Mouse (Mus musculus) lung, postnatal 14 days (tissue): ENCODE measurements around the gene Pde6d.
"Not testable (repeated sequence)": the region's sequence is repeated elsewhere in the genome, so short reads cannot be mapped to it uniquely, and the experiment has no call there.

Source experiments
- DNase-seq: peaks from one replicate; pipeline ENCODE4 v3.0.0; 2021

Gene Pde6d

DNA sequence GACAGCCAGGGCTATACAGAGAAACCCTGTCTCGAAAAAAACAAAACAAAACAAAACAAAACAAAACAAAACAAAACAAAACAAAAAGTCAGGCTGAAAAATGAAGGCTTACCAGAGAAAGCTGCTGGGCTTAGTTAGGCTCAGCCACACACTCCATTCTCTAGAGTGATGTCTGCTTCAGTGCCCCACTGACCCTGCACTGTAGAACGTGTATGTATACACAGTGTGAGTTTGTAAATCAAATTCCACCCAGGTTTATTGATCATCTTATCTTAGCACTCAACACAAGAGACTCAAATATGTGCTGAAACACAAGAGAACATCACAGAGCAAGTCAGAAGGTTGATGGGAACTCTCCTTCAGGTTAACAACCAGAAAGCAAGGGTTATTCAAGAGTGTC is 14.0 kb downstream of the Pde6d start:
- no peak for DNase-seq

DNA sequence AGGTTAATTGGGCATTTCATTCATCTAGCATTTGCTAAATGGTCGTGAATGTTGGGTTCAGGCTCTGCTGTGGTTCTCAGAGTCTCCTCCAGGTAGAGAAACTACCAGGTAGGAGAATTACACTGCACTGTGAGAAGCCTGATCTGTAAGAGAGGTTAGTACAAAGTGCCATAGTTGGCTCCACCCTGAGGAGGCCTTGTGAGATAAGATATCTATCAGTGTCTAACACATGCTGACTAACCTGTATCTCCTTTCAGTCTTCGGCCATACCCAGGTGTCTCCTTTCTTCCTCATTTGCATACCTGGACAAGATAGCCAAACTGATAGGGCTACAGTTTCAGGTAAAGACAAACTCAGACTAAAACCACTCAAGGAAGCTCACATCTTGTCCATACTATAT is 19.8 kb downstream of the Pde6d start:
- no peak for DNase-seq

- no peak for DNase-seq
These were observed 23.2 kb downstream of the Pde6d start for GRCm38 (mm10) chr1:86559232-86559631.

DNA sequence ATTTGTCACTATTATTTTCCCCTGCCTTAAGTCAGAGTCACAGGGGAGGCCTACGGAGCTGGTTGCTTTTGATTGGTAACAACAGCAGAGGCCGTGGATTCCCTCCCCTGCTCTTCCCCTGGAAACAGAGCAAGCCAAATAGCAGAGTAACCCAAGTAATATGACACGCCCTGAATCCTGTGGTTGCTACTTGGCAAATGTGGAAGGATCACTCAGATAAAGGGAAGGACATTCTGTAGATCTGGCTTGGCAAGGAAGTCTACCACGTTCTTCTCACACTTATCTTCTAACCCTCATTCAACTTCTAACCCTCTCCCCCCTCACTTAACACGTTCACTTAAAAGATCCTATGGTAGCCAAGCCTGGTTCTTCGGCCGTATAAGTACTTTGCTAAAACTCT is 24.6 kb downstream of the Pde6d start:
- DNase-seq: no peak

DNA sequence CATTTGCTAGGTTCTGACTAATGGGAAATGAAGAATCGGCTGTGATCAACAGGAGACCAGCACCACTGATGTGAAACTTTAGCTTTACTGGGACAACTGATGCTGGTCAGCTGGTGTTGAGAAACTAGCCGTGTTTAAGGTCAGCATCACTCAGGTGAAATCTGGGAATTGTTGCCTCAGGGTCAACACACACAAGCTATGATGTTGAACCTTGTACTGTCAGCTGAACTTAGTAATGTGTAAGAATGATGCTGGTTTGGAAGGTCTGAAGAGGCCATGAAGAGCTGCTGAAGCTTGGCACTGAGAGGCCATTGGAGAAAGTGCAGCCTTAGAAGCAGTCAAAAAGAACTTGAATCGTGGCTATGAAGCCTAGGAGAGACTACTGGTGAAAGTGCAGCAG is 26.8 kb downstream of the Pde6d start:
- no peak for DNase-seq

DNA sequence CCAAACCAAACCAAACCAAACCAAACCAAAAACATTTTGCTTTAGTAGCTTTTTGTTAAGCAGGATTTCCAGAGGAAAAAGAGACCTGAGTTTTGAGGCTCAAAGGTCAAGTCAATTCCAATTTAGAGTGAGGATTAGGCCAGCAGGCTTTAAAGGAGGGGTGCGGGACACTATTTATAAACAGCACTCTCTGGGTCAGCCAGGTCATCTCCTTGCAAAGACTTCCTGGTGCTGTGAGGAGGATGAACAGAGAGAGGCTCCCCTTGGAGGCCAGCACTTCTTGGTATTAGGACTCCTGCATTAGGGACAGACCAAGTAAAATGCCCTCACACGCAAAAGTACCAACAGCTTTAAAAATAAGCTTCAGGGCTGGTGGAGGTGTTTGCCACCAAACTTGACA is 30.6 kb downstream of the Pde6d start:
- DNase-seq: no peak

GRCm38 (mm10) chr1:86551299-86551698 is 31.1 kb downstream of the Pde6d start:
- no peak for DNase-seq

DNA sequence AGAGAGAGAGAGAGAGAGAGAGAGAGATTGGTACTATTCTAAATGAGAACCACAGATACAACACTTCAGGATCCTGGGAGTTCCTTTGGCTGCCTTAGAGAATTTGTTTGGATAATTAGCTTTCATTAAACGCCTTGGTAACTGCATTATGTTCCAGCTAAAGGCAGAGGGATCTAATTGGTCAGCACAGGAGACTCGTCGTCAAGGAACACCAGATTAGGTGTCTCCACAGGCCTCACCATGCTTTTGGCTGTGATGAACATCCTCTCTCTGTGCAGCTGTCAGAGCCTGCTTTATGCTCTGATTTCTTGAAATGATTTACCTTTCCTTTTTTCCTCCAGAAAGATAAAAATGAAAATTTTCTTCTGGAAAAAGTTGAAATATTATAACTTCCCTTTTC is 35.6 kb downstream of the Pde6d start:
- DNase-seq: no peak

DNA sequence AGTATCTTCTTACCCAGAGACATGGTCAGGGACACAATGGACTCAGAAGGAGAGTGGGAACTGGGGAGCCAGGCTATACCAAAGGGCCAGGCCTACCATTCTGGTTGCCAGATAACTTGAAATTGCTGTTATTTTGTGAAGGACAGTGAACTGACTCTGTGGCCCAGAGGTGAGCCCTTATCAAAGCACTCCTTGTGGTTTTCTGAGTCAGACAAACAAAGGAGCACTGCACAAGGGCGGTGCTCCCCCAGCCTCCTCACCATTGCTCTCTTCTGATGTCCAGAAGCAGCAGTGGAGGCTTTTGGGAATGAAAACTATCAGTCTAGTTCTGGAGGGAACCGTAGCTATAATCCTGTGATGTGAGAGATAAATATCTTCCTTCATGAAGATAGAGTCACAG is 39.8 kb downstream of the Pde6d start:
- no peak for DNase-seq

DNA sequence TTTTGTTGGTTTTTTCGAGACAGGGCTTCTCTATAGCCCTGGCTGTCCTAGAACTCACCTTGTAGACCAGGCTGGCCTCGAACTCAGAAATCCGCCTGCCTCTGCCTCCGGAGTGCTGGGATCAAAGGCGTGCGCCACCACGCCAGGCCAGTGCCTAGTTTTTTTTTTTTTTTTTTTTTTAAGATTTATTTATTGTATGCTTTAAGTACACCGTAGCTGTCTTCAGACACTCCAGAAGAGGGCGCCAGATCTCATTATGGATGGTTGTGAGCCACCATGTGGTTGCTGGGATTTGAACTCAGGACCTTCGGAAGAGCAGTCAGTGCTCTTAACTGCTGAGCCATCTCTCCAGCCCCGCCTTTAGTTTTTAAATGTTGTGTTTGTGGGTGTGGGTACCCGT is 42.8 kb downstream of the Pde6d start:
- DNase-seq: not testable (repeated sequence)

GRCm38 (mm10) chr1:86538383-86538782 is 44.0 kb downstream of the Pde6d start:
- DNase-seq: no peak

DNA sequence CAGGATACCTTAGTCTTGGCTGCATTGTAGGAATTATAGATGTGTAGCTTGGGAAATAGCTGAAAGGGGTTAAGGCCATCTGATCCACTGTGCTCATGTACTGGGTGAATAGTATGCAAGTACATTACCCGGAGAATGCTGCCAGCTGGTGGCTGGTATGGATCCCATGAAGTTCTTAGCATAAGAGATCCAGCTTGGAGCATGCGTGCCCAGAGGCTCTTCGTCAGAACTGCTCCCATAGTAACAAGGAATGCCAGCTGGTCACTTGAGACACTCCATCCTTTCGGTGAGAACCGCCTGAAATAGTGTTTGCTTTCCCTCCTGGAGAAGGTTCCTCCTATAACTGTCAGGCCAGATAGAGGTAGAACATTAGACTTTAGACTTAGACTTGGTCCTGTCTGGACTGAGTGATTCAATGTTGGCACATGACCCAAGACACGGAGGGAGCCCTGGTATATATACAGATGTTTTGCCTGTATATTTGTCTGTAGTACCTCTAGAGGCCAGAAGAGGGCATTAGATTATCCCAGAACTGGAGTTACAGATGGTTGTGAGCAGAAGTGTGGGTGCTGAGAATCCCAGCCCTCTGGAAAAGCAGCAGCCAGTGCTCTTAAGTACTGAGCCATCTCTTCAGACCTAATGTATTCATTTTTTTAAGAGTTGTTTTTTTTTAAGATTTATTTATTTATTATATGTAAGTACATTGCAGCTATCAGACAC is 48.9 kb downstream of the Pde6d start:
- no peak for DNase-seq

GRCm38 (mm10) chr1:86532362-86533051 is 49.9 kb downstream of the Pde6d start:
- peak; percentile 99 for DNase-seq

DNA sequence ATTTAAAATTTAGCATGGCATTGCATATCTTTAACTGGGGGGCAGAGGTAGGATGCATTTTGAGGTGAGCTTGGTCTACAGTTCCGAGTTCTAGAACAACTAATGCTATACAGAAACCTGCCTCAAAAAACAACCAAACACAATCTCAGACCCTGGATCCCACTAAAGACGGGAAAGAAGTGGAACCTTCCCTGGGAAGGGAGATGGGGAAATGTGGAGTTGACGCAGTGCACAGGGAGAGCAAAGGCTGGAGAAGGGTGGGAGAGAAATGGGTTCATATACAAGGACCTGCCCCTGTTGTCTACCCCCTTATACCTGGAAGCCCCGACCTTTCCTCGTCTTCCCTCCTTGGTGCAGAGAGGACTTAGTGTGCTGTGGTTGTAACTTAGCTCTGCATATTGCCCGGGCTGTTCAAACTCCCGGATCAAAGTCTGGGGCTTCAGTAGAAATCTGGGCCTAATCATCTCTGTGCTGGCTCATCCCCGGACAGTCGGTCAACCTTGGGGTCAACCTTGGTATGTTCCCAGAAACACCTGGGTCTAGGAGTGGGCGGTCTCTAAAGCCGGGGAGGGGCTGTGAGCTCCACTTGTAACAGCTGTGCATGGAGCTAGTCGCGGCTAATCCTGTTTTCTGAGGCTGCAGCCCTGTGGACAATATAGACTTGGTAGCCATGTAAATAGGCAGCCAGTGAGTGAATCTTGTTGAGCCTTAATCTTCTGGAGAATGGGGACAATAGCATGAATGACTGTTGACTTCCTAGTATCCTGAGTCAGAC is 50.7 kb downstream of the Pde6d start:
- DNase-seq: no peak

GRCm38 (mm10) chr1:86530871-86531546 is 51.4 kb downstream of the Pde6d start:
- no peak for DNase-seq

DNA sequence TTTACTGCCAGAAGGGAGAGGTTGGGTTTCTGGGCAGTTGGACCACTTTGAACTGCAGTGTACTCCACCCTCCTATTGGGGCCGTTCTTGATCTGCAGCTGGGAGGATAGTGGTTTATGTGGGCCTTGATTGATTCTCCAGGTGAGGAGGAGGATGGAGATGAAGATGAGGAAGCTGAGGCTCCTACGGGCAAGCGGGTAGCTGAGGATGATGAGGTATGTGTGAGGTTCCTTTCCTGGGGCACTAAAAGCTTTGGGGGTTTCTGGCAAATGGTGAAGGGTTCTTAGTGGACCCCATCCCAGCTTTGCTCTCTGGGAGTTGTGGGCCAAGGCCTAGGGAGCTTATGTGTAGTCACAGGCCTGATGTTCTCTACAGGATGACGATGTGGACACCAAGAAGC is 52.8 kb downstream of the Pde6d start:
- DNase-seq: no peak

DNA sequence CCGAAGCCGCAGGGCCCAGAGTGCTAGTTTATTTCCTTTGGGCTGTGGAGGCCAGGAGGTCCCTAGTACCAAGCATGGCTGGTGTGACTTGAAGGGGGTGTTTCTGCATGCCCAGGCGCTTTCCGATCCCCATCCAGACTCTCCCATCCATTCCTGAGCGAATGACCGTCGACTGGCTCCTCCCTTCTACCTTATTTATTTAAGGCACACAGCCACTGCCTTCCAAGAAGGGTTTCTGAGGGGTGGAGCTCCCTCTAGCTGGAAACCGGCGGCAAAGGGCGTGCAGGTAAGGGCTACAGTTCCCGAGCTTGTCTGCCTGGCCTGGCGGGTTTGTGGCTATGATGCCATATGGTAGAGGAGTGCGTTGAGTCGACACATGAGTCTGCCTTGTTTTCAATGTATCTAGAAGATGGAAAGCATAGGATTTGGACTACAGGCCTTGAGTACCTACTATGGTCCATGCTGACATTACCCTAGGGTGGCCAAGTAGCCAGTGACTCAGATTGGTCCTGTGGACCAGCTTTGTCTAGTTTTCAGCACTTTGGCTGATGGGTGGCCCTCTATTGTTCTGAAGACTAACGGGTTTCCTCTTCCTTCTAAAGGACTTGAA is 53.8 kb downstream of the Pde6d start:
- DNase-seq: peak; percentile 68

GRCm38 (mm10) chr1:86527599-86528486 is 54.6 kb downstream of the Pde6d start:
- peak; percentile 93 for DNase-seq

DNA sequence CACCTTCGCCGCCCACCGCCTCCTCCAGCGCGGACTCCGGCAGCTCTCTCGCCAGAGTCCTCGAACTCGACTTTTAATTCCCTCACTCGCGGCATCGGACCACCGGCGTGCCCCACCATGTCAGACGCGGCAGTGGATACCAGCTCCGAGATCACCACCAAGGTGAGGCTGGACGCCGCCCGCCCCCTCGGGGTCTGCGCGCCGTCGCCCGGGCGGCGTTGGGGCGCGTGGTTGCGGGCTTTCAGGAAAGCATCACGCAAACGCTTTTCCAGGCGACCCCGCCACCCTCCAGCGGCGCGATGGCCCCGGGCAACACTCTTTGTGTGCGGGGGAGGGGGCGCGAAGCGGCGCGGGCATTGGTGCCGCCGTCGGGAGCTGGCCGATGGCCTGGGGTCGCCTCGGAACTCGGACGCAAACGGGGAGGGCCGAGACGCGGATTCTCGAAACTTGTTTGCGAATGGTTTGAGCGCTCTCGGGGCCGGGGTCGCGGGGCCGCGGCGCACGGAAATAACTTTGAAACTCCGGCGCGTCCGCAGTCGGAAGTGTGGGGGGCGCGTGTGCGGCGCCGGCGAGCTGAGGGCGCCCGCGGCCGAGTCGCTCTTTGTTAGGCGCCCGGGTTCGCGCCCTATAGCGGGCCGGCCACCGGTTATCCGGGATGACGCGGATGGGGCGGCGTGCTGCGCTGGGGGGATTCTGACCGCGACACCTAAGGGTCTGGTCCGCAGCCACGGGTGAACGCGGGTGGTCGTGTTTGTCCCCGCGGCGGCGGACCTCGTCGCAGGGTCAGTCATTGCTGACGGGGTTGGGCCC is 55.4 kb downstream of the Pde6d start:
- DNase-seq: peak; percentile 47

GRCm38 (mm10) chr1:86526116-86526788 is 56.2 kb downstream of the Pde6d start, which contains the start of gene Ptma:
Ptma (plus strand) TSS chr1:86526726.
- DNase-seq: peak; percentile 98
